Mouse (Mus musculus) liver, embryonic 14.5 days (tissue): ENCODE data around the gene Fut2.

ENCODE experiments used
- CTCF ChIP-seq: IDR thresholded peaks from 2 replicates; pipeline ENCODE4 v1.5.1; 2016; ENCODE audit warnings: antibody characterized with exemption, low read depth, control low read depth
- EP300 ChIP-seq: IDR thresholded peaks from 2 replicates; pipeline ENCODE4 v1.6.1; 2016; ENCODE audit warnings: antibody characterized with exemption, low read depth

- TF ChIP-seq CTCF (no peak), EP300 (no peak)
Observed at GRCm38 (mm10) chr7:45643441-45644178, 22.6 kb downstream of the Fut2 start.
